Mouse (Mus musculus) adrenal gland, adult 10 weeks (tissue): ENCODE data around the gene Wscd1. TPM values are rescaled to one million over a fixed set of nuclear protein-coding genes. Genes with fewer than 3 reads are reported as not detected.

Experiments
- polyA plus RNA-seq: library from polyadenylated mRNA; stranded (reverse); fragments of 350-450 nt; fragmentation: Illumina TruSeq; extraction: RNeasy Lipid Tissue Mini Kit (QIAGEN cat#74804); gene quantifications from one replicate; pipeline ENCODE4 v1.2.3, GENCODE M21; 2014; ENCODE audit warnings: low read depth, low replicate concordance

Gene Wscd1
- polyA plus RNA-seq: 0.47 TPM

GRCm38 (mm10) chr11:71749671-71750070 lies at the start of gene Wscd1:
Gene Wscd1, plus strand, starts transcription at chr11:71749920.

